Mouse (Mus musculus) embryonic facial prominence, embryonic 11.5 days (tissue): Measurements from ENCODE around the gene Elmod3. TPM values are rescaled to one million over a fixed set of nuclear protein-coding genes. Genes with fewer than 3 reads are reported as not detected.
A peak's percentile ranks its signal among the peaks of the same experiment; 100 is the strongest.

Experiments
- ATAC-seq: fragments of 200-750 bp; cut with Nextera tagmentation; replicated peaks from 2 replicates; pipeline ENCODE4 v1.8.0; 2017; ENCODE audit warnings: low read depth; ENCODE audit not compliant: insufficient number of reproducible peaks, low FRiP score, low TSS enrichment
- DNase-seq: peaks from one replicate; pipeline ENCODE4 v3.0.0-alpha.2; 2015; ENCODE audit warnings: low spot score
- H3K27ac ChIP-seq: fragments of 300-500 bp; sonication (generic); replicated peaks from 2 replicates; pipeline ENCODE4 v1.5.1; 2014; ENCODE audit warnings: mild to moderate bottlenecking, low read depth, low read length, control low read depth
- H3K27me3 ChIP-seq: fragments of 300-500 bp; sonication (generic); 2 replicates; pipeline ENCODE4 v1.6.1; 2014; ENCODE audit warnings: mild to moderate bottlenecking, low read length, moderate library complexity, mixed read lengths; ENCODE audit not compliant: control insufficient read depth, insufficient read depth
- H3K36me3 ChIP-seq: fragments of 300-500 bp; sonication (generic); replicated peaks from 2 replicates; pipeline ENCODE4 v1.6.1; 2014; ENCODE audit warnings: low read depth, mild to moderate bottlenecking, low read length, moderate library complexity, mixed read lengths; ENCODE audit not compliant: control insufficient read depth, insufficient read depth
- H3K4me1 ChIP-seq: fragments of 300-500 bp; sonication (generic); 2 replicates; pipeline ENCODE4 v1.6.1; 2014; ENCODE audit warnings: low read length, mixed read lengths; ENCODE audit not compliant: control insufficient read depth, insufficient read depth
- H3K4me2 ChIP-seq: fragments of 300-500 bp; sonication (generic); 2 replicates; pipeline ENCODE4 v1.6.1; 2014; ENCODE audit warnings: low read depth, mild to moderate bottlenecking, control low read depth, low read length, moderate library complexity
- H3K4me3 ChIP-seq: fragments of 300-500 bp; sonication (generic); 2 replicates; pipeline ENCODE4 v1.5.1; 2014; ENCODE audit warnings: low read depth, low read length, control low read depth
- H3K9ac ChIP-seq: fragments of 300-500 bp; sonication (generic); replicated peaks from 2 replicates; pipeline ENCODE4 v1.6.1; 2014; ENCODE audit warnings: mild to moderate bottlenecking, control low read depth, low read length
- H3K9me3 ChIP-seq: fragments of 300-500 bp; sonication (generic); replicated peaks from 2 replicates; pipeline ENCODE4 v1.6.1; 2016; ENCODE audit warnings: mild to moderate bottlenecking, low read length, inconsistent platforms, mixed read lengths; ENCODE audit not compliant: control insufficient read depth
- WGBS: fragments of 180-500 bp; shearing (Covaris S2); extraction: QIAGEN DNeasy Blood & Tissue Kit; methylation state at CpG from one replicate; pipeline ENCODE4 v1.1.7; 2014; 5-methylcytosine and 5-hydroxymethylcytosine counted together
- polyA plus RNA-seq: library from polyadenylated mRNA; unstranded; fragments of >200 nt; fragmentation: Nextera tagmentation; extraction: Ambion mirVana; gene quantifications from 2 replicates; pipeline ENCODE4 v1.2.1, GENCODE M21; 2014

The Elmod3 gene
- polyA plus RNA-seq, 1 experiment from 2014 or later = 16.4 TPM

GRCm38 (mm10) chr6:72562486-72562885 is 35.7 kb downstream of the Elmod3 start:
- Histone ChIP-seq H3K36me3 (no peaks in the 10 kb centered on the region), H3K9me3 (no peaks in the 10 kb centered on the region), H3K27ac (no peak overlapping the region), H3K4me2 (no peak overlapping the region), H3K4me3 (no peak overlapping the region), H3K4me1 (no peaks in the 10 kb centered on the region), H3K9ac (no peak overlapping the region), H3K27me3 (no peaks in the 10 kb centered on the region)
- DNase-seq (peak; percentile 9), ATAC-seq (no peak)
- WGBS = 46% methylated on average over 6 of the region's 6 CpGs

- 79% methylated on average over 8 of the region's 8 CpGs for WGBS
- H3K4me1 ChIP-seq = no peaks in the 10 kb centered on the region
- no peak for ATAC-seq
- no peaks in the 10 kb centered on the region for H3K36me3 ChIP-seq
- H3K9me3 ChIP-seq = no peaks in the 10 kb centered on the region
- no peak overlapping the region for H3K4me3 ChIP-seq
- H3K9ac ChIP-seq = no peak overlapping the region
- no peak overlapping the region for H3K4me2 ChIP-seq
- no peak for DNase-seq
- no peak overlapping the region for H3K27ac ChIP-seq
- no peaks in the 10 kb centered on the region for H3K27me3 ChIP-seq
Measured at GRCm38 (mm10) chr6:72560801-72561200, 37.4 kb downstream of the Elmod3 start.

GRCm38 (mm10) chr6:72553079-72553412 is 45.2 kb downstream of the Elmod3 start:
- H3K4me3 ChIP-seq = peak overlapping the region; percentile 30
- peaks cover 3% of the 10 kb centered on the region; the same call in 1 of the 2 replicates for H3K4me1 ChIP-seq
- H3K4me2 ChIP-seq = peak overlapping the region; percentile 56
- peak; percentile 30; the same call in 1 of the 2 replicates for ATAC-seq
- H3K27ac ChIP-seq = peak overlapping the region; percentile 92
- no peaks in the 10 kb centered on the region for H3K36me3 ChIP-seq
- H3K9me3 ChIP-seq = no peaks in the 10 kb centered on the region
- 15% methylated on average over 8 of the region's 8 CpGs for WGBS
- DNase-seq = no peak
- peak overlapping the region; percentile 60 for H3K9ac ChIP-seq
- H3K27me3 ChIP-seq = no peaks in the 10 kb centered on the region

- Histone ChIP-seq H3K4me1 (peaks cover 3% of the 10 kb centered on the region; the same call in 1 of the 2 replicates), H3K4me2 (peak overlapping the region; percentile 56), H3K27me3 (no peaks in the 10 kb centered on the region), H3K9me3 (no peaks in the 10 kb centered on the region), H3K9ac (peak overlapping the region; percentile 60), H3K27ac (peak overlapping the region; percentile 92), H3K36me3 (no peaks in the 10 kb centered on the region), H3K4me3 (peak overlapping the region; percentile 30)
- ATAC-seq (peak; percentile 87), DNase-seq (peak; percentile 87)
- 10% methylated on average over 27 of the region's 27 CpGs for WGBS
Measured at GRCm38 (mm10) chr6:72552171-72553078, 45.8 kb downstream of the Elmod3 start.

DNA sequence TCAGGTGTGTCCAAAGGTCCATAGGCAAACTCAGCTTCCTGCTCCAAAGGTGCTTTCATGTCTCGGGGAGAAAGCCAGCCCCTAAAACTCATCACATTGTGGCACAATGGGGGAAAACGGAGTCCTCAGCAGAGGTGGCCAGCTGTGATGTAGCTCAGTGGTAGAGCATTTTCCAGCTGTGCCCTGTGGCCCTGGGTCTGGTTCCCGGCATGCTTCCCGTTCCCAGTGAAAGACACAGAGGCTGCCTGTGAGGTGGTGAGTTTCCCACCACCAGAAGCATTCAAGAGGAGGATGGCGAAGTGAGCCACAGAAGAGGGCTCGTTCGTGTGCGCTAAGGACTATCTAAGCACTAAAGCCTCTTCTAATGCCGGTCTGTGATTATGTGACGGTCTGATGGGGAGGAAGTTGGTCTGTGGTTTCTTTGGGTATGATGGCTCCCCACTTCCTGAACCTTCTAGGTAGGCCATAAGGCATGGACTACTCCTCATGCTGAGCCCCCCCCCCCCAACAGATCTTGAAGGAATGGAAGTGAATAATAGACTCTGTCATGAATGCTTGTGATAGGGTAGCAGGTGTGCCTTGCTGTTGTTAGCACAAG is 47.6 kb downstream of the Elmod3 start:
- DNase-seq (no peak), ATAC-seq (no peak)
- 84% methylated on average over 10 of the region's 10 CpGs for WGBS
- H3K4me2 ChIP-seq = no peak overlapping the region
- H3K9me3 ChIP-seq = no peaks in the 10 kb centered on the region
- no peak overlapping the region for H3K9ac ChIP-seq
- H3K27ac ChIP-seq = no peak overlapping the region
- H3K4me1 ChIP-seq = peaks cover 3% of the 10 kb centered on the region; the same call in 1 of the 2 replicates
- H3K36me3 ChIP-seq = no peaks in the 10 kb centered on the region
- no peak overlapping the region for H3K4me3 ChIP-seq
- no peaks in the 10 kb centered on the region for H3K27me3 ChIP-seq

- ATAC-seq (no peak), DNase-seq (no peak)
- WGBS = 53% methylated on average over 6 of the region's 6 CpGs
- no peaks in the 10 kb centered on the region for H3K27me3 ChIP-seq
- no peak overlapping the region for H3K4me2 ChIP-seq
- H3K9ac ChIP-seq = no peak overlapping the region
- H3K9me3 ChIP-seq = no peaks in the 10 kb centered on the region
- H3K36me3 ChIP-seq = no peaks in the 10 kb centered on the region
- H3K4me3 ChIP-seq = no peak overlapping the region
- no peak overlapping the region for H3K27ac ChIP-seq
- H3K4me1 ChIP-seq = peaks cover 3% of the 10 kb centered on the region; the same call in 1 of the 2 replicates
Measured at GRCm38 (mm10) chr6:72550025-72550424, 48.2 kb downstream of the Elmod3 start.

GRCm38 (mm10) chr6:72549041-72549580 is 49.1 kb downstream of the Elmod3 start:
- H3K9me3 ChIP-seq = no peaks in the 10 kb centered on the region
- no peaks in the 10 kb centered on the region for H3K36me3 ChIP-seq
- no peak overlapping the region for H3K4me2 ChIP-seq
- H3K27ac ChIP-seq = no peak overlapping the region
- peaks cover 3% of the 10 kb centered on the region; the same call in 1 of the 2 replicates for H3K4me1 ChIP-seq
- DNase-seq (no peak), ATAC-seq (no peak)
- WGBS = 56% methylated on average over 9 of the region's 9 CpGs
- no peak overlapping the region for H3K4me3 ChIP-seq
- H3K27me3 ChIP-seq = no peaks in the 10 kb centered on the region
- H3K9ac ChIP-seq = no peak overlapping the region

DNA sequence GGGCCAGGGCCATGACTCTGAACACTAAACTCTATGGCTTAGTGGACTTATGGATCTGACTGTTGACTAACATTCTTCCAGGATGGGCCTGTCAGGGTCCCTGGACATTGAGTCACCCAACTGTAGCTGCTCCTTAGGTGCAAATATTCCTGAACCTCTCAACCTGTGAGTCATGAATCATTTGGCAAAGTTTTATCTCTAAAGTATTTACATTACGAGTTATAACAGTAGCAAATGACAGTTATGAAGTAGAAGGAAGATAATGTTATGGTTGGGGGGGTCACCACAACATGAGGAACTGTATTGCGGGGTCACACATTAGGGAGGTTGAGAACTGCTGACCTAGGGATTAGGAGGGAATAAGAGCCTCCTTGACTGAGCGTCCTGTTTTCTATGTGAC is 50.4 kb downstream of the Elmod3 start:
- Histone ChIP-seq H3K27ac (no peak overlapping the region), H3K4me3 (no peak overlapping the region), H3K9ac (no peak overlapping the region), H3K9me3 (no peaks in the 10 kb centered on the region), H3K4me2 (no peak overlapping the region), H3K27me3 (no peaks in the 10 kb centered on the region), H3K4me1 (no peaks in the 10 kb centered on the region), H3K36me3 (no peaks in the 10 kb centered on the region)
- no peak for ATAC-seq
- WGBS = 87% methylated on average over 3 of the region's 3 CpGs
- DNase-seq = no peak
